Mouse (Mus musculus): Measurements from ENCODE around the gene Vip. TPM values are rescaled to one million over a fixed set of nuclear protein-coding genes. Genes with fewer than 3 reads are reported as not detected.

Vip gene
- polyA plus RNA-seq, 1 experiment from 2014 or later: 20.8 TPM

- H3K27ac ChIP-seq: no peak overlapping the region
- no peak overlapping the region for H3K4me2 ChIP-seq (replicated peaks)
- H3K9ac ChIP-seq: no peak overlapping the region
- ATAC-seq: no peak
- H3K27me3 ChIP-seq (replicated peaks): no peaks in the 10 kb centered on the region
- no peaks in the 10 kb centered on the region for H3K9me3 ChIP-seq
- no peaks in the 10 kb centered on the region for H3K36me3 ChIP-seq
- 67% methylated on average over 4 of the region's 4 CpGs for WGBS
- H3K4me1 ChIP-seq (replicated peaks): no peaks in the 10 kb centered on the region
- H3K4me3 ChIP-seq (replicated peaks): no peak overlapping the region
Observed at GRCm38 (mm10) chr10:5633672-5634200, 5.3 kb upstream of the Vip start.

DNA sequence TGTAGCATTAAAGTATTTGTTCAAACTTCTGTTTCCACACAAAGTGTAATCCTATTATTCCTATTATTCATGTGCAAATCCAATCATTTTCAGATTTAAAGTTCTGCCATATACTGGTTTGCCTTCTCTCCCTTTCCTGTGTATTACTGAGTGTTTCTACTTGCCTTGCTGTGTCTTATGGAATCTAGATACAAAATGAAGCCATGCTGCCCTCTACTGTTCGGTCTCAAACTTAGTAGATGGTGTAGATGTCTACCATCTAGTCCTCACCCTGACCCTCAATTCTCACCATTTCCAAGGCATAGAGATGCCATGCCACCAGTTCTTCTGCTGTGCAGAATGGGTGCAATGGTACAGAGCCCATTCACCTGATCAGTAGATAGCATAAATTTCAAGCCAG is 4.7 kb upstream of the Vip start:
- Histone ChIP-seq H3K9ac (no peak overlapping the region), H3K9me3 (no peaks in the 10 kb centered on the region), H3K27ac (no peak overlapping the region), H3K4me1 (replicated peaks) (no peaks in the 10 kb centered on the region), H3K27me3 (replicated peaks) (no peaks in the 10 kb centered on the region), H3K4me2 (replicated peaks) (no peak overlapping the region), H3K36me3 (no peaks in the 10 kb centered on the region), H3K4me3 (replicated peaks) (no peak overlapping the region)
- 28% methylated on average over 1 of the region's 1 CpGs for WGBS
- ATAC-seq: no peak

- Histone ChIP-seq H3K4me3 (replicated peaks) (no peak overlapping the region), H3K4me2 (replicated peaks) (no peak overlapping the region), H3K9me3 (no peaks in the 10 kb centered on the region), H3K36me3 (no peaks in the 10 kb centered on the region), H3K27me3 (replicated peaks) (no peaks in the 10 kb centered on the region), H3K27ac (no peak overlapping the region), H3K4me1 (replicated peaks) (no peaks in the 10 kb centered on the region), H3K9ac (no peak overlapping the region)
- 79% methylated on average over 4 of the region's 4 CpGs for WGBS
- no peak for ATAC-seq
Observed at GRCm38 (mm10) chr10:5637322-5637721, 1.7 kb upstream of the Vip start.

- Histone ChIP-seq H3K9me3 (no peaks in the 10 kb centered on the region), H3K4me1 (replicated peaks) (no peaks in the 10 kb centered on the region), H3K36me3 (no peaks in the 10 kb centered on the region), H3K4me3 (replicated peaks) (no peak overlapping the region), H3K9ac (no peak overlapping the region), H3K27ac (no peak overlapping the region), H3K27me3 (replicated peaks) (no peaks in the 10 kb centered on the region), H3K4me2 (replicated peaks) (no peak overlapping the region)
- ATAC-seq: no peak
- WGBS: 70% methylated on average over 2 of the region's 2 CpGs
Observed at GRCm38 (mm10) chr10:5681275-5681674, 42.3 kb downstream of the Vip start.

DNA sequence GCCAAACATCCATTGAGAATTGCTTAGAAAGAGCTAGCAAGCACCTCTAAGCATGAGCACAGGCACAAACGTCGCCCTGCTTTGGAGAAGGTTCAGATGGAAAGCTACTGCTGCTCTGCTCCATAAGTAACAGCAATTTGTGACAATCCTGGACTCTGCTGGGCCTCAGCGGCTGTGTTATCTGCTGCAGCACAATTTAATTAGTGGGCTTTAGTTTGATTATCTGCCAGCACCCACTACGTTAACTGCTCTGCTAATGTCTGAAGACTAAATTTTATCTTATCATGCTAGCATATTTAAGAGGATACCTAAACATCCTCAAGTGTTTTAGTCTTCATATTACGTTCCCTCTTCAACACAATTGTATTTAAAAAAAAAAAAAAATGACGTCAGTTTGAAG is 46.6 kb downstream of the Vip start:
- H3K36me3 ChIP-seq: no peaks in the 10 kb centered on the region
- no peak overlapping the region for H3K27ac ChIP-seq
- ATAC-seq: no peak
- 22% methylated on average over 6 of the region's 6 CpGs for WGBS
- no peaks in the 10 kb centered on the region for H3K9me3 ChIP-seq
- no peak overlapping the region for H3K4me2 ChIP-seq (replicated peaks)
- H3K4me1 ChIP-seq (replicated peaks): no peaks in the 10 kb centered on the region
- no peaks in the 10 kb centered on the region for H3K27me3 ChIP-seq (replicated peaks)
- H3K9ac ChIP-seq: no peak overlapping the region
- no peak overlapping the region for H3K4me3 ChIP-seq (replicated peaks)

DNA sequence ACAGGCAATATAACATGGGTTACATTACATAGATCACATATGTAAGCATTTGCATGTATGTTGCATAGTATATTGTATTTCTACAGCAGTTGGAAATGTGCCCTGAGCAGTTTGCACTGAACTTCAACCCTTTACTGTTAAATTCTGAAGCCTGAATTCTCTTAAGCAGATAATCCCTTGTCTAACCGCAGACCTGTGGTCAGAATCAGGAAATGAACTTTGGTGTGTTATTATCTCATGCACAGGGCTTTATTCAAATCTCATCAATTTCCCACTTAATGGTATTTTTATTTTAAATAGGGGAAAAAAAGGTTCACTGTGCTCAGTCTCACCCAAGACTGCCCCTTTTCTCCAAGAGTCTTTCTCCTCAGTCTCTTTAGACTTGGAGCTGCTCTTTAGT is 55.3 kb downstream of the Vip start:
- H3K4me1 ChIP-seq (replicated peaks): no peaks in the 10 kb centered on the region
- H3K36me3 ChIP-seq: no peaks in the 10 kb centered on the region
- H3K4me2 ChIP-seq (replicated peaks): no peak overlapping the region

More for the DNA sequence above, 55.3 kb downstream of the Vip start:
- H3K4me3 ChIP-seq (replicated peaks): no peak overlapping the region
- H3K9ac ChIP-seq: no peak overlapping the region
- H3K9me3 ChIP-seq: no peaks in the 10 kb centered on the region
- no peaks in the 10 kb centered on the region for H3K27me3 ChIP-seq (replicated peaks)
- ATAC-seq: no peak
- WGBS: 61% methylated on average over 1 of the region's 1 CpGs
- H3K27ac ChIP-seq: no peak overlapping the region

Other genes starting within 250 kb of the Vip start
- 5.7 and 5.9 TPM in 2 replicates for gene Syne1, start 87.7 kb upstream of the Vip start, polyA plus RNA-seq (2015; fragmentation: Nextera tagmentation; extraction: Ambion mirVana)
- 4.8 and 5.0 TPM in 2 replicates for gene Myct1, start 45.4 kb upstream of the Vip start, polyA plus RNA-seq (2015; fragmentation: Nextera tagmentation; extraction: Ambion mirVana)
- 53.9 and 58.7 TPM in 2 replicates for gene Fbxo5, start 166.4 kb downstream of the Vip start, polyA plus RNA-seq (2015; fragmentation: Nextera tagmentation; extraction: Ambion mirVana)
- gene Mtrf1l, start 184.7 kb downstream of the Vip start, polyA plus RNA-seq (2015; fragmentation: Nextera tagmentation; extraction: Ambion mirVana): 14.7 and 18.1 TPM in 2 replicates